In the genomic region with DNA sequence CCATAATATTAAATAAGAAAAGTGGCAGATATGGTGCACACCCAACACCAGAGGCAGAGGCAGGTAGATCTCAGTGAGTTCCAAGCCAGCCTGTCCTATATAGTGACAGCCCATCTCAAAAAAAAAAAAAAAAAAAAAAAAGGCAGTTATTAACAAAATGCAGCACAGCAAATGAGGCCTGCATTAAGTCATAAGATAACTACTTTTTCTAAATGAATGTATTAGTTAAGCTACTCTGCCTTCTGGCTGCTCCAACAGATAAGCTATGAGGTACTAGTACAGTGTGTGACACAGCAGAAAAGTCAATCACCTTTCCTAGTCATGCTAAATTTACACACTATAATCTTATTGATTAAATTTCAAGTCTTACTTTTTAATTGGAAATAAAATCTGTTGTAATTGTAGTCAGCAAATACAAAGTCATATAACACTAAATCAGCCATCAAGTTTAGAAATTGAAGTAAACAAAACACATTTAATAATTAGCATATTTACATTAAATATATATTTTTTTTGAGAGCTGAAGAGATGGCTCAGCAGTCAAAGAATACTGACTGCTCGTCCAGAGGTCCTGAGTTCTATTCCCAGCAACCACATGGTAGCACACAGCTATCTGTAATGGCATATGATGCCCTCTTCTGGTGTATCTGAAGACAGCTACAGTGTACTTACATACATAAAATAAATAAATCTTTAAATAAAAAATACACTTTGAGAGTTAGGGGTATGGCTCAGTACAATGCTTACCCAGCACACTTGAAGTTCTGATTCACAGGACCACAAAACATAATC, we compare ENCODE assay signal across 1 mouse cellular context.
TF ChIP-seq lines count a peak whose summit lies in the region.

No protein-coding gene starts in this region.

TF ChIP-seq in CH12.LX, 34 proteins besides CTCF, POLR2A, EP300 and RAD21:
- TF ChIP-seq MEF2A (IDR thresholded peaks at IDR 0.05; ENCODE audit: borderline replicate concordance, low read depth, low read length) (no peak), MYC (IDR thresholded peaks at IDR 0.05; ENCODE audit: low read depth, low read length) (peak; percentile 86), ZNF384 (IDR thresholded peaks at IDR 0.05; ENCODE audit: low read depth, low read length) (peak; percentile 75)
